Mouse (Mus musculus) limb, embryonic 11.5 days (tissue): ENCODE results near the gene Cspg4. TPM values are rescaled to one million over a fixed set of nuclear protein-coding genes. Genes with fewer than 3 reads are reported as not detected.
A peak's percentile ranks its signal among the peaks of the same experiment; 100 is the strongest.
"Not testable (repeated sequence)": the region's sequence is repeated elsewhere in the genome, so short reads cannot be mapped to it uniquely, and the experiment has no call there.

Experiments
- ATAC-seq: fragments of 200-750 bp; cut with Nextera tagmentation; 2 replicates; pipeline ENCODE4 v1.8.0; 2017; ENCODE audit warnings: low read depth; ENCODE audit not compliant: insufficient number of reproducible peaks, low FRiP score, low TSS enrichment
- DNase-seq: peaks from one replicate; pipeline ENCODE4 v3.0.0-alpha.2; 2015; ENCODE audit warnings: low spot score
- H3K27ac ChIP-seq: fragments of 300-500 bp; sonication (generic); replicated peaks from 2 replicates; pipeline ENCODE4 v1.5.1; 2014; ENCODE audit warnings: low read depth, mild to moderate bottlenecking, low read length
- H3K27me3 ChIP-seq: fragments of 300-500 bp; sonication (generic); 2 replicates; pipeline ENCODE4 v1.6.1; 2014; ENCODE audit warnings: mild to moderate bottlenecking, low read length, mixed read lengths; ENCODE audit not compliant: control insufficient read depth, insufficient read depth
- H3K36me3 ChIP-seq: fragments of 300-500 bp; sonication (generic); 2 replicates; pipeline ENCODE4 v1.6.1; 2014; ENCODE audit warnings: mild to moderate bottlenecking, low read length, moderate library complexity, mixed read lengths; ENCODE audit not compliant: control insufficient read depth, insufficient read depth
- H3K4me1 ChIP-seq: fragments of 300-500 bp; sonication (generic); 2 replicates; pipeline ENCODE4 v1.6.1; 2014; ENCODE audit warnings: low read length, mixed read lengths; ENCODE audit not compliant: control insufficient read depth, insufficient read depth
- H3K4me2 ChIP-seq: fragments of 300-500 bp; sonication (generic); 2 replicates; pipeline ENCODE4 v1.6.1; 2014; ENCODE audit warnings: low read depth, mild to moderate bottlenecking, moderate library complexity; ENCODE audit not compliant: severe bottlenecking
- H3K4me3 ChIP-seq: fragments of 300-500 bp; sonication (generic); 2 replicates; pipeline ENCODE4 v1.5.1; 2014; ENCODE audit warnings: low read depth, low read length
- H3K9ac ChIP-seq: fragments of 300-500 bp; sonication (generic); 2 replicates; pipeline ENCODE4 v1.6.1; 2014; ENCODE audit warnings: mild to moderate bottlenecking, low read length
- H3K9me3 ChIP-seq: fragments of 300-500 bp; sonication (generic); 2 replicates; pipeline ENCODE4 v1.6.1; 2016; ENCODE audit warnings: low read length; ENCODE audit not compliant: control insufficient read depth
- WGBS: fragments of 180-500 bp; shearing (Covaris S2); extraction: QIAGEN DNeasy Blood & Tissue Kit; methylation state at CpG from one replicate; pipeline ENCODE4 v1.1.7; 2014; 5-methylcytosine and 5-hydroxymethylcytosine counted together
- polyA plus RNA-seq: library from polyadenylated mRNA; unstranded; fragments of >200 nt; fragmentation: Nextera tagmentation; extraction: Ambion mirVana; gene quantifications from 2 replicates; pipeline ENCODE4 v1.2.1, GENCODE M21; 2014

Gene Cspg4
- polyA plus RNA-seq, 1 experiment from 2014 or later, result 5.5 TPM

DNA sequence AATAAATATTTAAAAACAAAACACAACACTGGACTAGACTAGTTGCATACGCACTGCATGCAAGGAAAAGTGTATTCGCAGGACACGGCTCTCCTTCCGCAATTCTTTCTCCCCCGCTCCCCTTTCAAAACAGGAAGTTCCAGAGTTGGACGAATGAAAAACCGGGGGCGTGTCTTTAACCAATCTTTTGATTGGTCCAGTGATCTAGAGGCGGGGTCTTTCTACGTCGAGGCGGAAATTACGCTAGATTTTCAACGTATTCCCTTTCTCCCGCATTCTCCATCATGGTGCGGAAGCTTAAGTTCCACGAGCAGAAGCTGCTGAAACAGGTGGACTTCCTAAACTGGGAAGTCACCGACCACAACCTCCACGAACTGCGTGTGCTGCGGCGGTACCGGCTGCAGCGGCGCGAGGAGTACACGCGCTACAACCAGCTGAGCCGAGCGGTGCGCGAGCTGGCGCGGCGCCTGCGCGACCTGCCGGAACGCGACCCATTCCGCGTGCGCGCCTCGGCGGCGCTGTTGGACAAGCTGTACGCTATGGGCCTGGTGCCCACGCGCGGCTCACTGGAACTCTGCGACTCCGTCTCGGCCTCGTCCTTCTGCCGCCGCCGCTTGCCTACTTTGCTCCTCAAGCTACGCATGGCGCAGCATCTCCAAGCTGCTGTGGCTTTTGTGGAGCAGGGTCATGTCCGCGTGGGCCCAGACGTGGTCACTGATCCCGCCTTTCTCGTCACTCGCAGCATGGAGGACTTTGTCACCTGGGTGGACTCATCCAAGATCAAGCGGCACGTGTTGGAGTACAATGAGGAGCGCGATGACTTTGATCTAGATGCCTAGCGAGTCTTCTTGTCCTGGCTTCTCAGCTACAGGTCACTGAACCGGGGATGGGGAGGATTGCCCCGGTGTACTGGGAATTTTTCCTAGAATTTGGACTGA is 72.7 kb downstream of the Cspg4 start, which contains the start of gene Imp3:
Gene Imp3 (plus strand): TSS at position 253 of the 938 bp plus-strand sequence.
- Histone ChIP-seq H3K27me3 (no peaks in the 10 kb centered on the region), H3K27ac (peak within 1 kb of the TSS; percentile 63), H3K9me3 (no peaks in the 10 kb centered on the region), H3K4me1 (no peaks in the 10 kb centered on the region; the same call in 1 of the 2 replicates), H3K36me3 (no peaks in the 10 kb centered on the region; the same call in 1 of the 2 replicates), H3K4me2 (peak within 1 kb of the TSS; percentile 82), H3K9ac (peak within 1 kb of the TSS; percentile 74), H3K4me3 (peak within 1 kb of the TSS; percentile 66)
- ATAC-seq (peak; percentile 90), DNase-seq (peak; percentile 85)
- under 1% methylated on average over 73 of the region's 73 CpGs for WGBS

DNA sequence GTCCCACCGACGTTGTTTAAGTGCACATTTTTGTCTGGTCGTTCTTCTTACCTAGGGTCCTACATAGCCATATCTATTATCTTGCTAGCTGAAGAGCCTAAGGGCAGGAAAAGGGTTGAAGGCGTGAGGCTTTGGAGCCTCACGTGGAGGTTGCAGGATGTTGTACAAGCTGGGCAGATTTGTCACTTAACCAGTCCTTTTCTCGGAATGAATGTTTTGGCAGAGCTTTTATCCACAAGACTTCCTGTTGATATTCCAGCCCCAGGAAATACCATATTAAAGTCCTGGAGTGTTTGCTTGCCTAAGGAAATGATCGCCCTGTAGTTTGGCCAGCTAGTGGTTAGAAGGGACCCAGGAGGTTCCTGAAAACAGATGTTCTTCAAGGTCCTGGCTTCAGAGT is 73.5 kb downstream of the Cspg4 start:
- Histone ChIP-seq H3K4me1 (no peaks in the 10 kb centered on the region; the same call in 1 of the 2 replicates), H3K4me2 (peak overlapping the region; percentile 82), H3K9ac (peak overlapping the region; percentile 74), H3K36me3 (no peaks in the 10 kb centered on the region; the same call in 1 of the 2 replicates), H3K4me3 (peak overlapping the region; percentile 66), H3K27me3 (no peaks in the 10 kb centered on the region), H3K9me3 (no peaks in the 10 kb centered on the region), H3K27ac (0 out of 2 replicates have a peak overlapping the region, but pooled peaks have one; percentile 63)
- no peak for ATAC-seq
- WGBS, result 2% methylated on average over 7 of the region's 7 CpGs
- no peak for DNase-seq

DNA sequence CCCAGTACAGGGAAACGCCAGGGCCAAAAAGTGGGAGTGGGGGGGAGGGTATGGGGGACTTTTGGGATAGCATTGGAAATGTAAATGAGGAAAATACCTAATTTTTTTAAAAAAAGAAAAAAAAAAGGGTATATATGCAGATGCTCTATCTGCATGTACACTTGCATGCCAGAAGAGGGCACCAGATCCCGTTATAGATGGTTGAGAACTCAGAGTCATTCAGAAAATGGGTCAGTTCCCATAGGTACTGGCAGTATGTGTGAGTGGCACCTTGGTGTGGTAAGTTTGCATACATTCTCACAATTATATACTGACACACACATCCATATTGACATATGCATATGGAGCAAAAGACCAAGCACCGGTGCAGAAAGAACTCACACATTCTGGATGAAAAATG is 82.6 kb downstream of the Cspg4 start:
- H3K27me3 ChIP-seq, H3K27ac ChIP-seq, H3K4me3 ChIP-seq, H3K4me2 ChIP-seq, ATAC-seq, H3K9ac ChIP-seq, H3K4me1 ChIP-seq, H3K9me3 ChIP-seq, H3K36me3 ChIP-seq: not testable (repeated sequence)
- DNase-seq, result peak; percentile 59
- 30% methylated on average over 3 of the region's 3 CpGs for WGBS

DNA sequence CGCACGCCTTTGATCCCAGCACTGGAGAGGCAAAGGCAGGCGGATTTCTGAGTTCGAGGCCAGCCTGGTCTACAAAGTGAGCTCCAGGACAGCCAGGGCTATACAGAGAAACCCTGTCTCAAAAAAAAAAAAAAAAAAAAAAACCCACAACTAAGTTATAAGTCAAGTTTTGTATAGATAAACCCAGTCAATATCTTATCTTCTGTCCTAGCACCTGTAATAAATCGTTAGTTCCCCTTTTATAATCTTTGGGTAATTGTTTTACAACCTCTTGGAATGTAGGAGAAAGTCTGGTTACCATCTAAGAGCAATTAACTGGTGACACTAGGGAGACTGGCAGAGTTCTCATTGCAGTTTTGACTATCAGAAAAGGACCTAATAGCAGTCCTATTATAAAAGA is 83.9 kb downstream of the Cspg4 start:
- not testable (repeated sequence) for H3K36me3 ChIP-seq, H3K9me3 ChIP-seq, DNase-seq, ATAC-seq, H3K27me3 ChIP-seq, H3K4me1 ChIP-seq, H3K27ac ChIP-seq, H3K4me2 ChIP-seq, H3K9ac ChIP-seq, H3K4me3 ChIP-seq
- WGBS, result 34% methylated on average over 5 of the region's 5 CpGs

Other genes with a start within 250 kb of the Cspg4 start
- gene Lingo1, start 68.6 kb upstream of the Cspg4 start, polyA plus RNA-seq, result 0.93 and 1.1 TPM in 2 replicates
- 0.41 and 0.77 TPM in 2 replicates for gene Odf3l1, start 354 bp upstream of the Cspg4 start, polyA plus RNA-seq
- gene Snx33, start 63.3 kb downstream of the Cspg4 start, polyA plus RNA-seq, result 7.8 and 10.1 TPM in 2 replicates
- 70.9 and 73.6 TPM in 2 replicates for gene Imp3, start 72.4 kb downstream of the Cspg4 start, polyA plus RNA-seq
- 26.0 and 30.2 TPM in 2 replicates for gene Snupn, start 85.8 kb downstream of the Cspg4 start, polyA plus RNA-seq
- 40.5 and 44.0 TPM in 2 replicates for gene Ptpn9, start 129.9 kb downstream of the Cspg4 start, polyA plus RNA-seq
- 65.8 and 72.7 TPM in 2 replicates for gene Sin3a, start 207.0 kb downstream of the Cspg4 start, polyA plus RNA-seq